Mouse (Mus musculus) cerebellum, adult 2 months (tissue): ENCODE measurements around the gene Them7. TPM values are rescaled to one million over a fixed set of nuclear protein-coding genes. Genes with fewer than 3 reads are reported as not detected.

Experiments
- DNase-seq, 2 experiments: peaks; one replicate each; pipeline ENCODE4 v3.0.0; 2021
- H3K27ac ChIP-seq: fragments of 200-500 bp; 2 replicates; pipeline ENCODE4 v1.5.1; 2012; ENCODE audit warnings: low read length, control low read depth, inconsistent platforms; ENCODE audit not compliant: insufficient read depth
- H3K27me3 ChIP-seq: fragments of 200-500 bp; 2 replicates; pipeline ENCODE4 v1.6.1; 2012; ENCODE audit warnings: inconsistent platforms, mild to moderate bottlenecking, low read length, moderate library complexity; ENCODE audit not compliant: control insufficient read depth, insufficient read depth
- H3K4me1 ChIP-seq: fragments of 200-500 bp; 2 replicates; pipeline ENCODE4 v1.6.1; 2011; ENCODE audit warnings: low read length; ENCODE audit not compliant: control insufficient read depth, insufficient read depth
- H3K4me3 ChIP-seq: fragments of 200-500 bp; replicated peaks from 2 replicates; pipeline ENCODE3; 2011; ENCODE audit warnings: mild to moderate bottlenecking, low read depth, low read length, control low read depth; ENCODE audit not compliant: insufficient read depth
- CTCF ChIP-seq: fragments of 200-500 bp; IDR thresholded peaks from 2 replicates; pipeline ENCODE4 v1.5.1; 2011; ENCODE audit warnings: low read depth, mild to moderate bottlenecking, control low read depth, low read length, moderate library complexity, borderline replicate concordance; ENCODE audit not compliant: insufficient read depth
- POLR2A ChIP-seq: fragments of 200-500 bp; IDR thresholded peaks from 2 replicates; pipeline ENCODE4 v1.6.1; 2011; ENCODE audit warnings: low read length, control low read depth, borderline replicate concordance; ENCODE audit not compliant: insufficient read depth
- WGBS: fragments of 180-500 bp; shearing (Covaris S2); methylation state at CpG from one replicate; pipeline ENCODE4 v1.1.7; 2018; 5-methylcytosine and 5-hydroxymethylcytosine counted together
- polyA plus RNA-seq: library from polyadenylated mRNA; depleted of rRNA; stranded (reverse); fragments of >200 nt; gene quantifications from 2 replicates; pipeline ENCODE4 v1.2.3, GENCODE M21; 2012

The Them7 gene
- polyA plus RNA-seq, 1 experiment, result 0.18 TPM

- Histone ChIP-seq H3K4me3 (no peak overlapping the region), H3K27ac (no peak overlapping the region), H3K27me3 (no peaks in the 10 kb centered on the region; the same call in 1 of the 2 replicates), H3K4me1 (no peaks in the 10 kb centered on the region)
- TF ChIP-seq POLR2A (no peak), CTCF (no peak)
- WGBS, result 70% methylated on average over 17 of the region's 17 CpGs
- DNase-seq, result no peak
Measured at GRCm38 (mm10) chr2:105389007-105389890, 165.1 kb downstream of the Them7 start.

GRCm38 (mm10) chr2:105390653-105391413 is 166.7 kb downstream of the Them7 start:
- WGBS, result 91% methylated on average over 6 of the region's 6 CpGs
- Histone ChIP-seq H3K4me1 (no peaks in the 10 kb centered on the region), H3K27ac (no peak overlapping the region), H3K4me3 (no peak overlapping the region), H3K27me3 (no peaks in the 10 kb centered on the region; the same call in 1 of the 2 replicates)
- TF ChIP-seq CTCF (no peak), POLR2A (no peak)
- DNase-seq, result no peak

GRCm38 (mm10) chr2:105391414-105391784 is 167.3 kb downstream of the Them7 start:
- no peak for DNase-seq

GRCm38 (mm10) chr2:105392514-105392913 is 168.4 kb downstream of the Them7 start:
- Histone ChIP-seq H3K27me3 (no peaks in the 10 kb centered on the region; the same call in 1 of the 2 replicates), H3K4me1 (no peaks in the 10 kb centered on the region), H3K4me3 (no peak overlapping the region), H3K27ac (no peak overlapping the region)
- WGBS, result 61% methylated on average over 2 of the region's 2 CpGs
- DNase-seq, result no peak
- no peak for TF ChIP-seq CTCF
- no peak for TF ChIP-seq POLR2A

More at GRCm38 (mm10) chr2:105391414-105391784, 167.3 kb downstream of the Them7 start:
- WGBS, result 91% methylated on average over 4 of the region's 4 CpGs
- Histone ChIP-seq H3K27ac (no peak overlapping the region), H3K4me1 (no peaks in the 10 kb centered on the region), H3K4me3 (no peak overlapping the region), H3K27me3 (no peaks in the 10 kb centered on the region; the same call in 1 of the 2 replicates)
- no peak for TF ChIP-seq CTCF
- no peak for TF ChIP-seq POLR2A

GRCm38 (mm10) chr2:105394375-105394774 is 170.3 kb downstream of the Them7 start:
- WGBS, result 88% methylated on average over 4 of the region's 4 CpGs
- H3K27ac ChIP-seq, result no peak overlapping the region
- H3K27me3 ChIP-seq, result no peaks in the 10 kb centered on the region; the same call in 1 of the 2 replicates
- no peak for TF ChIP-seq CTCF
- no peak for TF ChIP-seq POLR2A
- no peak overlapping the region for H3K4me3 ChIP-seq
- no peak for DNase-seq
- no peaks in the 10 kb centered on the region for H3K4me1 ChIP-seq

- no peaks in the 10 kb centered on the region for H3K27me3 ChIP-seq
- H3K27ac ChIP-seq, result no peak overlapping the region
- H3K4me3 ChIP-seq, result no peak overlapping the region
- H3K4me1 ChIP-seq, result no peaks in the 10 kb centered on the region
- TF ChIP-seq POLR2A, result no peak
- TF ChIP-seq CTCF, result no peak
- DNase-seq, result no peak
- 95% methylated on average over 9 of the region's 9 CpGs for WGBS
Measured at GRCm38 (mm10) chr2:105396066-105396465, 171.9 kb downstream of the Them7 start.

- TF ChIP-seq CTCF (no peak), POLR2A (no peak)
- H3K27me3 ChIP-seq, result no peaks in the 10 kb centered on the region
- WGBS, result 65% methylated on average over 5 of the region's 5 CpGs
- no peak for DNase-seq
- no peak overlapping the region for H3K27ac ChIP-seq
- H3K4me1 ChIP-seq, result no peaks in the 10 kb centered on the region
- H3K4me3 ChIP-seq, result no peak overlapping the region
Measured at GRCm38 (mm10) chr2:105397446-105398211, 173.5 kb downstream of the Them7 start.
